Mouse (Mus musculus) granulocyte monocyte progenitor cell, adult 5-6 weeks (primary cell): ENCODE results near the gene Ube2g2. TPM values are rescaled to one million over a fixed set of nuclear protein-coding genes. Genes with fewer than 3 reads are reported as not detected.

Source experiments
- ATAC-seq: replicated peaks from 2 replicates; pipeline ENCODE4 v1.8.0; 2016; ENCODE audit warnings: mild to moderate bottlenecking, moderate TSS enrichment, inconsistent platforms; ENCODE audit not compliant: poor library complexity, severe bottlenecking
- total RNA-seq, 2 experiments: library from RNA; stranded (forward) in 1 of 2; stranded (reverse) in 1 of 2; fragments of 200-712, 200-1000 nt in 1 of 2; fragments of >200 nt in 1 of 2; fragmentation: Nextera tagmentation in 1 of 2; gene quantifications; 2 replicates each; pipeline ENCODE4 v1.2.3; 2014 to 2017

Gene Ube2g2
- total RNA-seq, 2 experiments from 2014 or later = 29.5 to 39.6 TPM

- ATAC-seq = peak; percentile 83
These were observed 15.9 kb upstream of the Ube2g2 start, which contains the start of the genes Sumo3 and Gm49325 for GRCm38 (mm10) chr10:77605908-77606826. Gene Sumo3 (plus strand): TSS chr10:77606097. Gene Gm49325 (plus strand): TSS chr10:77606197.

- ATAC-seq = 0 out of 2 replicates have a peak, but pooled peaks have one; percentile 2
These were observed 15.2 kb upstream of the Ube2g2 start for GRCm38 (mm10) chr10:77606855-77607254.

- ATAC-seq = no peak
These were observed 14.6 kb upstream of the Ube2g2 start for GRCm38 (mm10) chr10:77607441-77607840.

GRCm38 (mm10) chr10:77608589-77608988, 13.5 kb upstream of the Ube2g2 start:
- ATAC-seq = no peak

- no peak for ATAC-seq
These were observed 11.7 kb upstream of the Ube2g2 start for GRCm38 (mm10) chr10:77610221-77610961.

GRCm38 (mm10) chr10:77613409-77613808, 8.7 kb upstream of the Ube2g2 start:
- peak; percentile 52 for ATAC-seq

- no peak for ATAC-seq
These were observed 6.4 kb upstream of the Ube2g2 start for GRCm38 (mm10) chr10:77615647-77616046.

- ATAC-seq = peak; percentile 38; the same call in 1 of the 2 replicates
These were observed 5.9 kb upstream of the Ube2g2 start for GRCm38 (mm10) chr10:77616166-77616565.

GRCm38 (mm10) chr10:77616926-77617325, 5.1 kb upstream of the Ube2g2 start:
- no peak for ATAC-seq

- ATAC-seq = 0 out of 2 replicates have a peak, but pooled peaks have one; percentile 7
These were observed 529 bp upstream of the Ube2g2 start for GRCm38 (mm10) chr10:77621546-77621945.

GRCm38 (mm10) chr10:77623069-77623492, 1.0 kb downstream of the Ube2g2 start:
- ATAC-seq = peak; percentile 25

GRCm38 (mm10) chr10:77623639-77624400, 1.7 kb downstream of the Ube2g2 start:
- no peak for ATAC-seq

- ATAC-seq = no peak
These were observed 2.5 kb downstream of the Ube2g2 start for GRCm38 (mm10) chr10:77624570-77624995.

GRCm38 (mm10) chr10:77626036-77626435, 4.0 kb downstream of the Ube2g2 start:
- no peak for ATAC-seq

- peak; percentile 12; the same call in 1 of the 2 replicates for ATAC-seq
These were observed 4.5 kb downstream of the Ube2g2 start for GRCm38 (mm10) chr10:77626591-77626990.

- ATAC-seq = peak; percentile 75
These were observed 5.4 kb downstream of the Ube2g2 start for GRCm38 (mm10) chr10:77627497-77627896.

- no peak for ATAC-seq
These were observed 7.1 kb downstream of the Ube2g2 start for GRCm38 (mm10) chr10:77629163-77629562.

- no peak for ATAC-seq
These were observed 7.9 kb downstream of the Ube2g2 start for GRCm38 (mm10) chr10:77629970-77630369.

- no peak for ATAC-seq
These were observed 11.9 kb downstream of the Ube2g2 start for GRCm38 (mm10) chr10:77634016-77634415.
